Mouse (Mus musculus) G1E (cell line): ENCODE results near the gene Zgpat.

Source experiments
- CTCF ChIP-seq: IDR thresholded peaks from 2 replicates; pipeline ENCODE4 v1.5.1; 2012; ENCODE audit warnings: low read depth, low read length, inconsistent platforms, mixed read lengths
- GATA1 ChIP-seq: IDR thresholded peaks from 2 replicates; pipeline ENCODE4 v1.6.1; 2012; ENCODE audit warnings: borderline replicate concordance, low read length, inconsistent platforms, mixed read lengths

GRCm38 (mm10) chr2:181370001-181370400, 5.3 kb downstream of the Zgpat start:
- TF ChIP-seq CTCF (no peak), GATA1 (no peak)
